Mouse (Mus musculus) heart, embryonic 12.5 days (tissue): ENCODE measurements around the gene Tent5c. TPM values are rescaled to one million over a fixed set of nuclear protein-coding genes. Genes with fewer than 3 reads are reported as not detected.

ENCODE experiments used
- ATAC-seq: fragments of 200-750 bp; cut with Nextera tagmentation; 2 replicates; pipeline ENCODE4 v1.8.0; 2017; ENCODE audit warnings: moderate TSS enrichment, moderate library complexity; ENCODE audit not compliant: insufficient number of reproducible peaks, low FRiP score
- H3K27ac ChIP-seq: fragments of 300-500 bp; sonication (generic); 2 replicates; pipeline ENCODE4 v1.5.1; 2016; ENCODE audit warnings: mild to moderate bottlenecking, moderate library complexity; ENCODE audit not compliant: poor library complexity, severe bottlenecking
- H3K27me3 ChIP-seq: fragments of 300-500 bp; sonication (generic); replicated peaks from 2 replicates; pipeline ENCODE4 v1.6.1; 2016; ENCODE audit warnings: mild to moderate bottlenecking, moderate library complexity
- H3K36me3 ChIP-seq: fragments of 300-500 bp; sonication (generic); 2 replicates; pipeline ENCODE4 v1.6.1; 2016; ENCODE audit warnings: mild to moderate bottlenecking, moderate library complexity
- H3K4me1 ChIP-seq: fragments of 300-500 bp; sonication (generic); replicated peaks from 2 replicates; pipeline ENCODE4 v1.6.1; 2016; ENCODE audit warnings: mild to moderate bottlenecking
- H3K4me2 ChIP-seq: fragments of 300-500 bp; sonication (generic); 2 replicates; pipeline ENCODE4 v1.6.1; 2016; ENCODE audit warnings: mild to moderate bottlenecking, moderate library complexity
- H3K4me3 ChIP-seq: fragments of 300-500 bp; sonication (generic); 2 replicates; pipeline ENCODE4 v1.5.1; 2016; ENCODE audit warnings: mild to moderate bottlenecking
- H3K9ac ChIP-seq: fragments of 300-500 bp; sonication (generic); 2 replicates; pipeline ENCODE4 v1.6.1; 2016; ENCODE audit warnings: mild to moderate bottlenecking, moderate library complexity
- H3K9me3 ChIP-seq: fragments of 300-500 bp; sonication (generic); replicated peaks from 2 replicates; pipeline ENCODE4 v1.6.1; 2016; ENCODE audit warnings: mild to moderate bottlenecking, moderate library complexity
- WGBS: fragments of 180-500 bp; shearing (Covaris S2); methylation state at CpG from one replicate; pipeline ENCODE4 v1.1.7; 2016; 5-methylcytosine and 5-hydroxymethylcytosine counted together
- polyA plus RNA-seq: library from polyadenylated mRNA; unstranded; fragments of >200 nt; fragmentation: Nextera tagmentation; extraction: Ambion mirVana; gene quantifications from 2 replicates; pipeline ENCODE4 v1.2.1, GENCODE M21; 2016

Tent5c gene
- polyA plus RNA-seq, 1 experiment from 2014 or later, result 24.8 TPM

DNA sequence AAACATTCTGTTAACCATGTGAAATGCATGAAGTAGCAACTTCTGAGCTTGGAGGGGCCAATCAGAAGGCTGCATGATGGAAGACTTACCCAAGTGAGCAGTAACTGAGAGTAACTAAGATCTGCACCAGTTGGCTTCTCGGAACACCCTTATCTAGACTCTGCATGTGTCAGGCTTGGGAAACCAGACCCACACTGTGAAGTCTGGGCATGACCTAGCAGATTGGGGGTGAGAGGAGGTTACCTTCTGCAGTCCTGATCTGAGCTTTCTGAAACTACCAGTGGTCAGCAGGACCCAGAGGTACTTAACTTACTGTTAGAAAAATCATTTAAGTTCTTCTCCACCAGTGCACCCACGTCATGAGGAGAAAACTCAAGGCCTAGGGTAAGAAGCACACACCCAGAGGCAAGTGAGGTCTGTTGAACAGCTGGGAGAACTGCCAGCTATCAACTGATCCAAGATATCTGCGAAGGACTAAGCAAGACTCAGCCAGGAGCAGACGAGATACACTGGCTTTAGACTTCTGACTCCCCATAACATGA, 50.6 kb downstream of the Tent5c start:
- peak overlapping the region; percentile 71 for H3K27ac ChIP-seq
- H3K4me3 ChIP-seq, result no peak overlapping the region
- no peaks in the 10 kb centered on the region for H3K27me3 ChIP-seq
- WGBS, result 30% methylated on average over 4 of the region's 4 CpGs
- peaks cover 21% of the 10 kb centered on the region for H3K4me1 ChIP-seq
- no peaks in the 10 kb centered on the region for H3K36me3 ChIP-seq
- ATAC-seq, result peak; percentile 95
- H3K9me3 ChIP-seq, result no peaks in the 10 kb centered on the region
- no peak overlapping the region for H3K9ac ChIP-seq
- no peak overlapping the region for H3K4me2 ChIP-seq

DNA sequence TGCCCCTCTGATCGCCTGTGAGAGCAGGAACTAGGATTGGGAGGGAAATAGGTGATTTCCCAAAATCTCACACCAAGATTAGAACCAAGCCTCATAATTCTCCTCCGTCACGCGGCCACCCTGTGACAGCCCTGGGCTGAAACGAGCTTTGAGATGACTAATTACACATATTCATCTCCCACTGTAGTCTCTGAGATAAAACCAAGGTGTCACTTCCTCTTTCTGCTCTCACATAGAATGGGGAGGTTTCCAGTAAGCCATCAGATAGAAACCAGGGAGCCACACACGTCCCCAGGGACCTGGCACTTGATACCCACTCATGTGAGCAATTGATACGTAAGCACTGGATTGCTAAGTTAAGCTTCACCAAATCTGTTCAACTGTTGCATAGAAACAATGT, 52.4 kb downstream of the Tent5c start:
- 70% methylated on average over 7 of the region's 7 CpGs for WGBS
- Histone ChIP-seq H3K9ac (no peak overlapping the region), H3K4me3 (no peak overlapping the region), H3K4me1 (peaks cover 21% of the 10 kb centered on the region), H3K27ac (no peak overlapping the region), H3K36me3 (no peaks in the 10 kb centered on the region), H3K4me2 (no peak overlapping the region), H3K27me3 (no peaks in the 10 kb centered on the region), H3K9me3 (no peaks in the 10 kb centered on the region)
- ATAC-seq, result no peak

DNA sequence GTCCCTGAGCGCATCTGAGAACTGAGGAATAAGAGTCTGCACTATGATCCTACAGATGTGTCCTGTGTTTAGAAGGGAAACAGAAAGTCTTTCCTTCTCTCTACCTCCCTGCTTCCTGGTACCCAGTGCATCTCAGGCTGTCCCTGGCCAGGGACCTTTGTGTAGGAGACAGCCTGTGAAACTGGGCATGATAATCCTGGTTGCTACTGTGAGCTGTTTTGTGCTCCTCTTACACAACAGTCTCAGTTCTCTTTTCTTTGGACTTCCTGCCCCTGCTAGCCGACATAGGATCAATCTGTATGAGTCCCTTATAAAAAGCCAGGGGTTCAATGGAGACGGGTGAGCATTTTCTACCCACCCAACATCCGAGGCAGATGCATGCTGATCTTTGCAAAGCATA, 57.4 kb downstream of the Tent5c start:
- H3K4me2 ChIP-seq, result no peak overlapping the region
- H3K4me1 ChIP-seq, result peaks cover 10% of the 10 kb centered on the region
- no peak for ATAC-seq
- H3K9ac ChIP-seq, result no peak overlapping the region
- no peaks in the 10 kb centered on the region for H3K27me3 ChIP-seq
- 78% methylated on average over 4 of the region's 4 CpGs for WGBS
- H3K9me3 ChIP-seq, result no peaks in the 10 kb centered on the region
- no peak overlapping the region for H3K27ac ChIP-seq
- H3K4me3 ChIP-seq, result no peak overlapping the region
- no peaks in the 10 kb centered on the region for H3K36me3 ChIP-seq

DNA sequence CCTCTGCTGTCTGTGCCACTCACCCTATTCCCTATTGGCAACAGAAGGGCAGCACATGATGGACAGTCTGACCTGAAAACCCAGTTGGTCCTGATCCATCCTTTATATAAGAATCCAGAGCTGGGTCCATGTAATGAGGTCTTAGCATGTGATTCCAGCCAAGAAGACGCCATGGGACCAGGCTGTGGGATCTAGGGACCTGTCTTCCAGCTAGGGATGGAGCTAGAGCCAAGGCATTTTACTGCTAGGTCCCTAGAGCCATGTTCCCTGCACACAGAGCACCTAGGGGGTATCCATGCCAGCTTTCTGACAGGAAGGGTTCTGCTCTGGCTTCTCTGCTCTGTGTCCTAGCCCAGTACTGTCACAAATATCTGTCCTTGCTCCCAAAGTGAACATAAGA, 58.4 kb downstream of the Tent5c start:
- no peak overlapping the region for H3K27ac ChIP-seq
- H3K27me3 ChIP-seq, result peaks cover 4% of the 10 kb centered on the region; the same call in 1 of the 2 replicates
- H3K4me1 ChIP-seq, result peaks cover 17% of the 10 kb centered on the region
- no peaks in the 10 kb centered on the region for H3K9me3 ChIP-seq
- no peak overlapping the region for H3K4me2 ChIP-seq
- no peak for ATAC-seq
- no peak overlapping the region for H3K4me3 ChIP-seq
- WGBS, result 94% methylated on average over 1 of the region's 1 CpGs
- H3K36me3 ChIP-seq, result no peaks in the 10 kb centered on the region
- no peak overlapping the region for H3K9ac ChIP-seq

DNA sequence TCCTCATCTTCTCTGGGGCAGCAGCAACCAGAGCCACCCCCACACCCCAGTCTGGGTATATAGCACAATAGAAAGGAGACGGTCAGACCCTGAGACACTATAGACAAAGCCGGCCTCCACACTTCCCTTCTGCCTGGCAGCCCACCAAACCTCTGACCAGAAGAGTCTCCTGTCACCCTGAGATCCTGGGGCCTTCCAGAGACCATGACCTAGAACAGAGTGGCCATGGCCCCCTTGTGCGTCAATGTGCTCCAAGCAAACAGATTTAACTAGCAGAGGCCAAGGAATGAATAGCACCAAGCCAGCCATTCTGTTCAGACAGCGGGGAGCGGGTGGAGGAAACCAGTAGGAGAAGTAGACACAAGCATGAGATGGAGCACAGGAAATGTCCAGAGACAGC, 59.0 kb downstream of the Tent5c start:
- no peak overlapping the region for H3K4me2 ChIP-seq
- 77% methylated on average over 5 of the region's 5 CpGs for WGBS
- no peaks in the 10 kb centered on the region for H3K9me3 ChIP-seq
- no peak for ATAC-seq
- H3K9ac ChIP-seq, result no peak overlapping the region
- H3K27me3 ChIP-seq, result peaks cover 7% of the 10 kb centered on the region; the same call in 1 of the 2 replicates
- H3K27ac ChIP-seq, result no peak overlapping the region
- no peak overlapping the region for H3K4me3 ChIP-seq
- H3K36me3 ChIP-seq, result no peaks in the 10 kb centered on the region
- peaks cover 17% of the 10 kb centered on the region for H3K4me1 ChIP-seq

DNA sequence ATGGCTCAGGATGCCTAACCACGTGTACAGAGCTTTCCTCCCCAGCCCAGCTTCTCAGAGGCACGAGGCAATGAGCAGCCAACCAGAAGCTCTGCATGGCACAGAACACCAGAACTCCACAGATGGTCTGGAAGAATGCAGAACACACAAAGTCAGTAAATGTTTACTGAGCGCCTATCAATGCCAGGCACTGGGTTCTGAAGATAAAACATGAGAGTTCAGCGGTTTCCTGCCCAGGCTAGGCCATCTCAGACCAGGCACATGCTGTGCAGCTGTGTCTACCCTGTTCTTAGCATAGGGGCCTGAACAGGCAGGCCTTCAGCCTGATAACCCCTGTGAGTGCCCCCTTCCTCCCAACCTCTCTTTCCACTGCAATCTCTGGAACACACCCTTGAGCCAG, 59.5 kb downstream of the Tent5c start:
- no peaks in the 10 kb centered on the region for H3K36me3 ChIP-seq
- WGBS, result 50% methylated on average over 4 of the region's 4 CpGs
- ATAC-seq, result peak; percentile 82

DNA sequence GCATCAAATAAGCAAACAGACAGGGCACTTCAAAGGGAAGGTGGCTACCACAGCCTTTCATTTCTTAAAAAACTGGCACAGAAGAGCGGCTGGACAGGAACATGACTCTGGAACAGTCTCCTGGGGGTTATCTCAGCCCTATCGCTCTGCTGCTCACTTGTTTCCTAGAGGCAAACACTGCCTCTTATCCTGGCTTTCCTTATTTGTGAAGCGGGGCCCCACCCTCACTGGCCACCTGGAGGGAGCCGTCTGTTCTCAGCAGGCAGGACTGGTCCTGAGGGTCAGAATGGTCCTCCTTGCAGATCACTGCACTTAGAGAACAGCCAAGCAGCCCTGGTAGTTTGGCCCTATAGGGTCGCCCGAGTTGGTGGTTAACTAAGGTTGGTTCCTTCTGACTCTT, 61.6 kb downstream of the Tent5c start:
- no peak overlapping the region for H3K9ac ChIP-seq
- H3K4me3 ChIP-seq, result no peak overlapping the region
- H3K4me1 ChIP-seq, result peaks cover 17% of the 10 kb centered on the region
- ATAC-seq, result peak; percentile 37
- H3K4me2 ChIP-seq, result no peak overlapping the region
- WGBS, result 41% methylated on average over 6 of the region's 6 CpGs
- no peak overlapping the region for H3K27ac ChIP-seq
- H3K9me3 ChIP-seq, result no peaks in the 10 kb centered on the region
- no peaks in the 10 kb centered on the region for H3K36me3 ChIP-seq
- H3K27me3 ChIP-seq, result peaks cover 7% of the 10 kb centered on the region

More for the DNA sequence above, 59.5 kb downstream of the Tent5c start:
- H3K9ac ChIP-seq, result no peak overlapping the region
- H3K27ac ChIP-seq, result no peak overlapping the region
- H3K27me3 ChIP-seq, result peaks cover 7% of the 10 kb centered on the region
- H3K4me3 ChIP-seq, result no peak overlapping the region
- H3K4me1 ChIP-seq, result peaks cover 17% of the 10 kb centered on the region
- no peaks in the 10 kb centered on the region for H3K9me3 ChIP-seq
- no peak overlapping the region for H3K4me2 ChIP-seq

DNA sequence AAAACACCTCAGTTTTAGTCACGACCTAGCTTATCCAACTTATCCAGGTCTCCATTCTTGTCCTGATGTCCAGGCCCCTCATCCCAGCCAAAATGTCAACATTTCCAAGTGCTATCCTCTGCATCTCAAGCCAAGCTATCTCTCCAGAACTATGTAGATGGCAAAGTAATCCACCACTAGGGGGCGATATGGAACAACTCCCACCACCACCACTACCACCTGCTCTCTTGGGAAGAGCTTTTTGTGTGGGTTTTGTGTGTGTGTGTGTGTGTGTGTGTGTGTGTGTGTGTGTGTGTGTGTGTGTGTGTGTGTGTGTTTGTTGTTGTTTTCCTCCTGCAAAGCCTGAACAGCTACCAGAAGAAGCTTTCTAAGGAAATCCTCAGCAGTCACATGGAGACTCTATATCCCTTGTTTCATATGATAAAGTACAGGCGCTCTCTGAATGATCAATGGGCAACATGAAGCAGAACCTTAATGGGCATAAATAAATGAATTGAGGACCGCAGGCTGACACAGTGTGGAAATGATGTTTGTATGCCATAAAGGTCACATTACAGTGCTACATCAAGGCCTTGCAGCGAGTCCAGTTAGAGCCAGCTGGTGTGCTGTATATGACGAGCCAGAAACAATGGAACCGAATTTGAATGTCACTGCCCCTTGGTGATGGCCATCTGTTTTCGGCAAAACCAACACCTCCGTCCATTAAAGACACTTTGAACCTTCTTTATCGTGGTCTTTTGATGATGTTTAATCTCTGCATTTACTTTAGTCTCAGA, 66.5 kb downstream of the Tent5c start:
- no peak for ATAC-seq
- H3K27ac ChIP-seq, result no peak overlapping the region
- no peaks in the 10 kb centered on the region for H3K36me3 ChIP-seq
- H3K4me1 ChIP-seq, result peaks cover 40% of the 10 kb centered on the region
- 75% methylated on average over 10 of the region's 10 CpGs for WGBS
- H3K9ac ChIP-seq, result no peak overlapping the region
- no peak overlapping the region for H3K4me3 ChIP-seq
- no peaks in the 10 kb centered on the region for H3K9me3 ChIP-seq
- H3K4me2 ChIP-seq, result no peak overlapping the region
- H3K27me3 ChIP-seq, result peaks cover 7% of the 10 kb centered on the region

DNA sequence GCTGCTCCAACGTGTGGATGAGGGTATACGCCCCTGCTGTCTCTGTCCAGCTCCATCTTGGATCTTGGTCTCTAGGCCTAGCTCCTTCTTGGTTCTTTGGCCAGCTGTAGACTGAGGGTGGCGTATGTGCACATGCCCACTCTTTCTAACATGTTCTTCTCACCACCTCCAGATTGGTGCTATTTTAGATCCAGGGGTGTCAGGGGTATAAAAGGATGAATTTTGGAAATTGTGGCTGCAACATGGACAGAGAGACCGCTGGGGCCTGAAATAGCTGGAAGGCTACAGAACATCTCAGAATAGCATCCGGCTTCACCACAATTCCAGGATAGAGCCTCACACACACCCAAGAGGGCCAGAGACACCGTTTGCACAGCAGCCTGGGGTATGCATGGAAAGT, 67.8 kb downstream of the Tent5c start:
- Histone ChIP-seq H3K4me3 (no peak overlapping the region), H3K4me2 (no peak overlapping the region), H3K27me3 (peaks cover 7% of the 10 kb centered on the region), H3K27ac (no peak overlapping the region), H3K36me3 (no peaks in the 10 kb centered on the region), H3K9ac (no peak overlapping the region), H3K9me3 (no peaks in the 10 kb centered on the region), H3K4me1 (peaks cover 34% of the 10 kb centered on the region)
- 77% methylated on average over 6 of the region's 6 CpGs for WGBS
- ATAC-seq, result no peak

DNA sequence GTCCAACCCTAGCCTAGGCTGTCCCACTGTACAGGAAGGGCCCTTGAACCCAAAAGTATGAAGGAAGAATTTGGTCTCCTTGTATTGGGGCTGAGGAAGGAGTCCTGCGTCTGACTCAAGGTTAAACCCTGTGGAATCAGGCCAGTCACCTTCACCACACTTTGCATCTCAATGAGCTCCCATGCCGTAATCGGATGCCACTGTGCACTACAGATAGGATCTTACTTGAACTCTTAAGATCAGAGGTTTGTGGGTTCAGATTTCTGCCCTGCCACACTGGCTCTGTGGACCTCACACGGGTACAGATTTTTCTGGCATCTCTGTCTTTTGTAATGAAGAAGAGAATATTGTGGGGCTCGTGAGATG, 68.5 kb downstream of the Tent5c start:
- 52% methylated on average over 5 of the region's 5 CpGs for WGBS

DNA sequence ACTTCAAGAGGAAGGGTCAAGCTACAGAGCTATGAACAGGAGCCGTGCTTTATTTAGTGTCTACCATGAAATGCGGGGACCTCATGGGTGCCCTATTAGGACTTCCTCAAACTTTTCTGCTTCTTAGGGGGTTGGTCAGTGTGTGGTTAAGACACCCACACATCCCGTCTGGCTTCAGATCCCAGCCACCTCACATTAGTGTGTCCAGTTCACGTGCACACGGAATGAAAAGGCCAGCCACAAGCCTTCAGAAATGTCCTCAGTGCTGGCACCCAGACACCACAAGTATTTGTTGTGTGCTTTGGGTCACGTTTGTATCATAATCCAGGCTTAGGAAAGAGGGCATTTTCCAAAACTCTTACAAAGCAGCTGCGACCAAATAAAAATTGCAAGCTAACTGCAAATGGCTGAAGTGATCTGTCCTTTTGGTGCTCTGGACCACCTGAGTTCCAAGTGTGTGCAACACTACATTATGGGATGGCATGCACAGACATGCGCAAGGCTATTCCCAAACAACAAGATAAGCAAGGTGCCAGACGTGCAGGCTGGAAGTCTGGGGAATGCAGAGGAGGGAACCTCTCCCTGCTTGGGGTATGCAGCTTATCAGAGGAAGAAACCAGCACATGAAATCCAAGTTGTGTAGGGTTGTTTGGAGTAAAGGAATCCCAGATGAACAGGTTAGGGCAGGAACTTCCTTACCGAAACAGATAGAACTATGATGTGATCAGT, 69.0 kb downstream of the Tent5c start:
- no peaks in the 10 kb centered on the region; the same call in 1 of the 2 replicates for H3K27me3 ChIP-seq
- H3K9me3 ChIP-seq, result no peaks in the 10 kb centered on the region
- no peaks in the 10 kb centered on the region for H3K36me3 ChIP-seq
- no peak overlapping the region for H3K27ac ChIP-seq
- H3K4me1 ChIP-seq, result peaks cover 41% of the 10 kb centered on the region
- 59% methylated on average over 10 of the region's 10 CpGs for WGBS
- H3K9ac ChIP-seq, result no peak overlapping the region
- H3K4me2 ChIP-seq, result no peak overlapping the region
- no peak overlapping the region for H3K4me3 ChIP-seq
- ATAC-seq, result no peak

More for the DNA sequence above, 68.5 kb downstream of the Tent5c start:
- no peak for ATAC-seq
- Histone ChIP-seq H3K9me3 (no peaks in the 10 kb centered on the region), H3K36me3 (no peaks in the 10 kb centered on the region), H3K4me1 (peaks cover 37% of the 10 kb centered on the region), H3K27ac (no peak overlapping the region), H3K4me2 (no peak overlapping the region), H3K27me3 (peaks cover 3% of the 10 kb centered on the region), H3K4me3 (no peak overlapping the region), H3K9ac (no peak overlapping the region)
